Mouse (Mus musculus): ENCODE measurements around the gene Col11a2.

Col11a2 gene

DNA sequence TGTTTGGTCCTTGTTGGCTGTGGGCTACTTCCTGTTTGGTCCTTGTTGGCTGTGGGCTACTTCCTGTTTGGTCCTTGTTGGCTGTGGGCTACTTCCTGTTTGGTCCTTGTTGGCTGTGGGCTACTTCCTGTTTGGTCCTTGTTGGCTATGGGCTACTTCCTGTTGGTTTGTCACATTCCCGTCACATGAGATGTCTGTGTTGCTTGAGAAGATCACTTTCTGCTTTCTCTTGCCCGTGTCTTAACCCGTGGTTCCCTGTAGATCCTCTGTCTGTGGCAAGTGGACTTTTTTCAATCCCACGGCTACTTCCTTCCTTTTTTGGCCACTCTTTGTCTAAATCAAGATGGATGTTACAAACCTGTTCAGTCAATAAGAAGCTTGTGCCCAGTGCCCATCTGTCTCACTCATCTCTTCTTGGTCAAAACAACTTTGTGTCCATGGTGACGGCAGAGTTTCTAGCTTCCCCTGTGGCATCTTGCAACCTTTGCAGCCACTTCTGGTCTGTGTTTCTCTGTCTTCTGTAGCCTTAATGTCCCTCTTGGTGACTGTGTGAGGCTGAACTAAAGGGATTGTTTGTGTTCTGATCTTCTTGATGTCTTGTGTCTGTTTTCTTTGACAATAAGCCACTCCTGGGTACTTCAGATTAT, 8.3 kb downstream of the Col11a2 start:
- CTCF ChIA-PET: interaction anchor here (0.6 kb wide), 1 partner anchor 22 kb away, joined by 4 read pairs; no protein-coding TSS in a partner anchor

GRCm38 (mm10) chr17:34057224-34057623, 18.0 kb downstream of the Col11a2 start:
- CTCF ChIA-PET: no interaction called here

DNA sequence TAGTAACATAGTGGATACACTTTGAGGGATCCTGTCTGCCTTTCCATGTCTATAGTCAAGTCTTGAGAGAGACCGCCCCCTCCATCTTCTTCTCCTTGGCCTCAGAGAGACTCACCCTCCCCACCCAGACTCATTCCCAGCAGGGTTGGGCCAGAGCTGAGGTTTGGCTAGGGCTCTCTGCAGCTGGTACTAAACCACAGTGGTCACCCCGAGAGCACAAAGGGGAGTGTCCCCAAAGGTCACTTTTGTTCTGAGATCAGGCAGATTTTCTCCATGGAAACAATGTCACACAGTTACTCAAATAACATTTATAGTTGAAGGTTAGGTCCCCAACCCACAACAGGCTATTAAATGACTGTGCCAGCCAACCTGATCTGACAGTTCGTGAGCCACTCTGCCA, 29.6 kb downstream of the Col11a2 start:
- CTCF ChIA-PET: no interaction called here

- CTCF ChIA-PET: no interaction called here
These were observed 32.9 kb downstream of the Col11a2 start for GRCm38 (mm10) chr17:34072091-34072490.

- CTCF ChIA-PET: interaction anchor here (0.6 to 1.0 kb wide), 4 partner anchors 31 to 104 kb away, joined by 3 read pairs; no protein-coding TSS in a partner anchor
These were observed 36.0 kb downstream of the Col11a2 start for GRCm38 (mm10) chr17:34075271-34075670.

GRCm38 (mm10) chr17:34077549-34077948, 38.3 kb downstream of the Col11a2 start:
- CTCF ChIA-PET: interaction anchor here (0.5 to 1.3 kb wide), 3 partner anchors 93 to 319 kb away, joined by 4 read pairs; no protein-coding TSS in a partner anchor

GRCm38 (mm10) chr17:34078148-34078547, 38.9 kb downstream of the Col11a2 start:
- CTCF ChIA-PET: interaction anchor here (0.6 to 1.3 kb wide), 3 partner anchors 43 to 318 kb away, joined by 4 to 16 read pairs (median 4); no protein-coding TSS in a partner anchor

- CTCF ChIA-PET: interaction anchor here (0.7 to 0.9 kb wide), 2 partner anchors 22 to 105 kb away, joined by 4 to 10 read pairs; no protein-coding TSS in a partner anchor
These were observed 39.8 kb downstream of the Col11a2 start for GRCm38 (mm10) chr17:34079002-34079401.

DNA sequence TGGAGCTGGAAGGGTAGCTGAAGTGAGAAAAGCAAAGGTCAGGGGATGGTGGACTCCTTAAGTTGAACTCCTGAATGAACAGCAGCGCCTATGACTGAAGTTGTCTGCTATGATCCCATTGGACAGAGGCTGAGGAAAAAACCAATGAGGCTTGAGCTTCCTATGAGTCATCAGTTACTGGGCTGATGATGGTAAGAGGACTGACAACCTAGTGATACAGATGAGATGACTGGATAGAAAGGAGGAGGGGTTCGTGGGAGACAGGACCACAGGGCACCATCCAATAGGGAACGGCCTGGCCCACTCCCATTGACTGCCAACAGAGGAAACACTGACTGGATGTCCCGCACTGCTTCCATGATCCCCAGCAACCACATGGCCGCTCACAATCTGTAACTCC, 40.4 kb downstream of the Col11a2 start:
- CTCF ChIA-PET: interaction anchor here (0.7 to 0.9 kb wide), 2 partner anchors 21 to 104 kb away, joined by 4 to 10 read pairs; no protein-coding TSS in a partner anchor

DNA sequence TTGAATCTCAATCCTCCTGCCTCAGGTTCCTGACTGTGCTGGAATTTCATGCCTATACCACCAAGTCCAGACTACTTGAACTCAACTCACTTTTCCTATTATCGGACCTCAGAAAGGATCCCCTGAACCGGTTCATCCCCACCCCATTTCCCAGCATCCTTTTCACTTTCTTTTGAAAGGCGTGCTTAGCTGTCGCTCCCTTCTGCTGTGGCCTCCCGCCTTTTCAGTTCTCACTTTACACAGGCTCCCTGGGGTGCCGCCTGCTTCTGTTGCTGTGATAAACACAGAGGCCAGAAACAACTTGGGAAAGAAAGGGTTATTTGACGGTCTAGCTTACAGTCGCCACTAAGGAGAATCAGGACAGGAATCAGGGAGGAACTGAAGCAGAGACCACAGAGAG, 43.9 kb downstream of the Col11a2 start:
- CTCF ChIA-PET: interaction anchor here (0.6 kb wide), 2 partner anchors 51 to 316 kb away, joined by 3 to 4 read pairs; no protein-coding TSS in a partner anchor

DNA sequence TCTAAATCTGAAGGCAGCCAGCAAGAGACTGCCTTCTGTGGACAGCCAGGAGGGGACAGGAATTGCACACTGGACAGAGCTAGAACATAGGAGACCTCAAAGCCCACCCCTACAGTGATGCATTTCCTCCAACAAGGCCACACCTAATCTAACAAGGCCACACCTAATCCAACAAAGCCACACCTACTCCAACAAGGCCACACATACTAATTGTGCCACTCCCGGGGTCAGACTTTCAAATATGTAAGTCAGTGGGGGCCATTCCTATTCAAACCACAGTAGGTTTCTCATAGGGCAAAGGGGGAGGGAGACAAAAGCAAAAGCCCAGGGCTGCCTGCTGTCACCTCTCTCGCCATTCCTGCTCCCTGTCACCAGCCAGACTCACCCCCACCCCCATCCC, 48.1 kb downstream of the Col11a2 start:
- CTCF ChIA-PET: no interaction called here

DNA sequence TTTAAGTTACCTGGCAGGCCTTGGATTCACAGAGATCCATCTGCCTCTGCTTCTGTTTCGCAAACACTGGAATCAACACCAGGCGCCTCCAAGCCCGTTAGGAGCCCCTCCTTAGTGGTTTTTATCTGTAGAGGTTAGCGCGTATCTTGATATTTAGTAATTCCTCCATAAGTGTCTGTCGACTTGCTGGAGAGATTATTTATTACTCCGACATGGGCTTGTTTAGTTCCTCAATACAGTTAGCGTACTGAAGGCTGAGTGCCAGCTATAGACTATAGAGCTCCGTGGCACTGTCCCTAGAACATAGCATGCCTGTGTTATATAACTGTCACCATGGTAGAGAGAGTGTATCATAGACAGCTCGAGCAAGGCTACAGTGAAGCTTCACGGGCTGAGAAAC, 48.9 kb downstream of the Col11a2 start:
- CTCF ChIA-PET: interaction anchor here (0.7 kb wide), 1 partner anchor 41 kb away, joined by 3 read pairs; no protein-coding TSS in a partner anchor

DNA sequence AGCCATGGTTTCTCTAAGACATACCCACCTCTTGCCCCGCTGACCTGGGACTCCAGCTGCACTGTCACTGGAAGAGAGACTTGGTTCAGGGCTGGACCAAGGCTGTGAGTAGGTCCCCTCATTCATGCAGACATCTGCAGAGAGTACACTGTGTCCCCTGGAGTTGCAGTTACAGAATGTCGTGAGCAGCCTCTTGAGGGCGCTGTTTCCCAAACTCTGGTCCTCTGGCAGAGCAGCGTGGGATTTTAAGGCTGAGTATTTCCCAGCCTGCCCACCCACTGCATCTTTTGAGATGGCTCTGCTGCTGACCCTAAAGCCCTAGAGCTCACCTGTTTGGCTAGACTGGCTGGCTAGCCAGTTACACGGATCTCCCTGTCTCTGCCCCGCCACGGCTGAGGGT, 51.7 kb downstream of the Col11a2 start:
- CTCF ChIA-PET: interaction anchor here (0.6 kb wide), 1 partner anchor 80 kb away, joined by 6 read pairs; no protein-coding TSS in a partner anchor

- CTCF ChIA-PET: interaction anchor here (0.5 to 2.3 kb wide), 3 partner anchors 10 to 238 kb away, joined by 3 to 8 read pairs (median 4); no protein-coding TSS in a partner anchor
These were observed 53.1 kb downstream of the Col11a2 start, which contains the start of gene H2-Oa for GRCm38 (mm10) chr17:34092197-34092875. Gene H2-Oa (plus strand): TSS chr17:34092340.

- CTCF ChIA-PET: interaction anchor here (1.0 to 2.3 kb wide), 4 partner anchors 9 to 72 kb away, joined by 3 to 8 read pairs (median 4); no protein-coding TSS in a partner anchor
These were observed 54.1 kb downstream of the Col11a2 start for GRCm38 (mm10) chr17:34093199-34093874.

- CTCF ChIA-PET: interaction anchor here (0.5 to 2.3 kb wide), 7 partner anchors 8 to 101 kb away, joined by 3 to 8 read pairs (median 4); no protein-coding TSS in a partner anchor
These were observed 55.2 kb downstream of the Col11a2 start for GRCm38 (mm10) chr17:34094283-34095035.

GRCm38 (mm10) chr17:34096497-34097010, 57.3 kb downstream of the Col11a2 start:
- CTCF ChIA-PET: interaction anchor here (0.7 kb wide), 1 partner anchor 57 kb away, joined by 7 read pairs; the partner anchor contains the start of gene Col11a2

DNA sequence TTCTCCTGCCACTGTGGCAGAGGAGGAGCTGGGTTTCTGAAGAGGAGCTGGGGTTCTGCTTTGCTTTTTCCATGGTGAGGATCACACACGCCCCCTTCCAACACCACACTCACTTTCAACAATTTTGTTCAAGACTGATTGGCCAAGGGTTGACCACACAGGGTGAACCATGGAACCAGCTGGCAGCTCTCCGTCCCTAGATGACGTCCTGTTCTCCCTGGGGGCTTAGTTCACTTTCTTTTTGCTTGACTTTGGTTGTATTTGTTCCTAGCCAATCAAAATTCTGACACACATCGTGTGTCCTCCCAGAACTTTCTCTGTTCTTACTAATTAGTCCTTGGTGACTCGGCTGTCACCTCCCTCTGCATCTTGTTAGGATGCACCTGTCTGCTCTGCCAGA, 58.0 kb downstream of the Col11a2 start:
- CTCF ChIA-PET: interaction anchor here (0.5 kb wide), 1 partner anchor 46 kb away, joined by 5 read pairs; the partner anchor contains the start of gene H2-DMb2

DNA sequence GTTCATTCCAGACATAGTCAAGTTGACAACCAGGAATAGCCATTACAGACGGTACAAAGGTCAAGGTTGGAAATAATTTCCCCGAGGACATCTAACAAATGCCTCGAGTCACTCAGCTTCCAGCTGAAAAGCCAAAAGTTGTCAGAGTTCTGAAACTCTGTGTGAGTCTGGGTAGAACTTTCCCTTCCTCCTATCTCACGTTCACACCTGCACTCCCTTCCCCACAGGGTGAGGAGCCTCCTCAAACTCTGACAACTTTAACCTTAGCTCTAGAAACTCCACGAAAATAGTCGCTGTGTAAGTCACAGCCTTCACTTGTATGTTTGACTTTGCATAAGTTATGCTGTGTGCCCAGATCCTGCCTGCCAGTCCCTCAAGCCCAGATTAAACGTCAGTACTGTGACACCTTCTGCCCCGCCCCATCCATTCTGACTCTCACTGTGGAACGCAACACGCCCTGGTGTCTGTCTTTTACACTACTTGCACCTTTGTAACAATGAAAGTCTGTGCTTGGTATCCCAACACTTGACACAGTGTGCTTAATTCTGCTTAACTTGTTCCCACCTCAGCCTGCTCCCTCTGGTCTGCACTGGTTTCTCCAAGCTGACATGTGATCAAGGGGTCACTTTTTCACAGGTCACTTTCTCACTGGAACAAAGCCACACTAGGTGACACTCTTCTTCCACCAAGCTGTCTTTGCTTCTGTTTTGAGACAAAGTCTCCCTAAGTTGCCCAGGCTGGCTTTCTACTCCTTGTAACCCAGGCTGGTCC, 59.7 kb downstream of the Col11a2 start:
- CTCF ChIA-PET: interaction anchor here (0.6 kb wide), 2 partner anchors 22 to 108 kb away, joined by 4 to 5 read pairs; no protein-coding TSS in a partner anchor
